12 mouse cellular contexts compared by ENCODE assay signal in the genomic region with DNA sequence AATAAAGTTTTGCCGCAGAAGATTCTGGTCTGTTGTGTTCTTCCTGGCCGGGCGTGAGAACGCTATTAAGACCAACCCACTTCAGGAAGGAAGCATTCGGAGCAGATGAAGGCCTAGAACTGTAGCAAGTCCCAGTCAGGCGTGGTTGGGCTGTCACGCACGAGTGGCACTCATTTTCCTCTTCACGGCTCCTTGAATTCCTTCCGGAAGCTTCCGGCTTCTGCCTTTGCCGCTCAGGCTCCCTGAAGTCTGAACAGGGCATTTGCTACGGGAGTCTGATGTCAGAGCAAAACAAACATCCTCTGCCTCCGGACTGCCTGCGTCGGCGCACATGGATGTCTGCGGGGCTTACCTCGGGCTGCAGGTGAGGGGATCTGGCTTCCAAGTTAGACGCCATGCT.
"Had no signal": no experiment of that assay in that cellular context is flagged by ENCODE, and none has a peak within 500 bp of the region (broad histone marks: within the 10 kb centered on the region; RNA-seq: fewer than 3 reads in every experiment).

No protein-coding gene starts in this region.

- H3K9ac ChIP-seq: limb, embryonic 13.5 days; liver, embryonic 14.5 days; lung, embryonic 14.5 days; midbrain, embryonic 12.5 days; neural tube, embryonic 13.5 days; stomach, embryonic 15.5 days had no signal

- H3K36me3 ChIP-seq: limb, embryonic 13.5 days; midbrain, embryonic 12.5 days; neural tube, embryonic 13.5 days; stomach, embryonic 15.5 days had no signal

- H3K4me2 ChIP-seq: limb, embryonic 13.5 days; lung, embryonic 14.5 days; midbrain, embryonic 12.5 days; neural tube, embryonic 13.5 days; stomach, embryonic 15.5 days had no signal

- H3K27me3 ChIP-seq: limb, embryonic 13.5 days; midbrain, embryonic 12.5 days; neural tube, embryonic 13.5 days; stomach, embryonic 15.5 days had no signal

- H3K4me3 ChIP-seq: limb, embryonic 13.5 days; midbrain, embryonic 12.5 days; neural tube, embryonic 13.5 days; stomach, embryonic 15.5 days had no signal

- H3K27ac ChIP-seq: kidney, postnatal 0 days; limb, embryonic 13.5 days; liver, embryonic 14.5 days; midbrain, embryonic 12.5 days; neural tube, embryonic 13.5 days; stomach, embryonic 15.5 days had no signal

- ATAC-seq: midbrain, embryonic 16.5 days had no signal

- DNase-seq: kidney, adult 11 months; left cerebral cortex, postnatal 4 days; lung, embryonic 14.5 days; right cerebral cortex, postnatal 14 days; thymus, postnatal 14 days had no signal

- H3K4me1 ChIP-seq: limb, embryonic 13.5 days; midbrain, embryonic 12.5 days; neural tube, embryonic 13.5 days; stomach, embryonic 15.5 days had no signal

- H3K9me3 ChIP-seq: midbrain, embryonic 12.5 days; stomach, embryonic 15.5 days had no signal
